Mouse (Mus musculus) urinary bladder, postnatal 10 days (tissue): ENCODE data around the gene Tuba1c.

Experiments used
- DNase-seq: peaks from one replicate; pipeline ENCODE4 v3.0.0; 2022; ENCODE audit warnings: low spot score

Gene Tuba1c

DNA sequence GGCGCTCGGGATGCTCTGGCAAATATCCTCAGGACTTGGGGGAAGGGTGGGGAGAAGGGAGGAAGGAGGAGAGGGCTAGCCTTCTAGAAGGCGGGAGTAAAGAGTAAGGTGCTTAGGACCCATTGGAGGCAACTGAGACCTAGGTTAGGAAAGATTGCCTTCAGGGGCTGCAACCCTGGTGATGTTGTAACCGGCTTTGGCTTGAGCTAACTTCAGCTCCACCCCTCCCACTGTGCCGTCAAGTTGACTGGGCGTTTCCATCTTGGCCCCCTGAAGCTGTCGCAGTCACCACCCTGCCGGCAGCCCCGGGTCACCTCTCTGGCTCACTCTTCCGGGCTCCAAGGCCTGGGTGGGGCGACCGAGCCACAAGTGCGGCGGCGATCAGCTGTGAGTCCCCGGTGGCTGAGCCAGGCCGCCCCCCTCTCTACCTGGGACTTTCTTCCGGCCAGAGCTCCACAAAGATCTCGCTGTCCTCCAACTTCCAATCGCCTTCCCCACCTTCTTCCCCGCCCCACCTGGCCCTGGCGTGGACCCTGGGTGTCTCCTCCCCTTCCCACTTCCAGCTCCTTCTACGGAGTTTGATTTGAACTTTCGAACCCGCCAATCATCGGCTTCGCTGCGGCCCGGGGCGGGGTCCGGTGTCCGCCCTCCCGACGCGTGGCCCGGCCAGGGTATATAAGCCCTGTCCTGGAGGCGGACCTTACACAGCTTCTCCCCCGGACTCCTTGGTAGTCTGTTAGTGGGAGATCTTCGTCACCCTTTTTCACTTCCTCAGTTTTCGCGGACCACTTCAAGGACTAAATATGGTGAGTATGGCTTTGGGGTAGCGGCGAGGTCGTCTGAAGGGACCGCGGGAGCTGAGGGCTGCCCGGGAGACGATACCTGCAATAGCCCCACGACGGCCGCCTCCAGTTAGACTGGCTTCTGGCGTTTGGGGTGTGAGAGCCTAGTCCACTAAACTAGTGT, at the start of gene Tuba1c:
TSS of gene Tuba1c (plus strand) at position 273 of the 966 bp plus-strand sequence.
- DNase-seq = peak; percentile 89

DNA sequence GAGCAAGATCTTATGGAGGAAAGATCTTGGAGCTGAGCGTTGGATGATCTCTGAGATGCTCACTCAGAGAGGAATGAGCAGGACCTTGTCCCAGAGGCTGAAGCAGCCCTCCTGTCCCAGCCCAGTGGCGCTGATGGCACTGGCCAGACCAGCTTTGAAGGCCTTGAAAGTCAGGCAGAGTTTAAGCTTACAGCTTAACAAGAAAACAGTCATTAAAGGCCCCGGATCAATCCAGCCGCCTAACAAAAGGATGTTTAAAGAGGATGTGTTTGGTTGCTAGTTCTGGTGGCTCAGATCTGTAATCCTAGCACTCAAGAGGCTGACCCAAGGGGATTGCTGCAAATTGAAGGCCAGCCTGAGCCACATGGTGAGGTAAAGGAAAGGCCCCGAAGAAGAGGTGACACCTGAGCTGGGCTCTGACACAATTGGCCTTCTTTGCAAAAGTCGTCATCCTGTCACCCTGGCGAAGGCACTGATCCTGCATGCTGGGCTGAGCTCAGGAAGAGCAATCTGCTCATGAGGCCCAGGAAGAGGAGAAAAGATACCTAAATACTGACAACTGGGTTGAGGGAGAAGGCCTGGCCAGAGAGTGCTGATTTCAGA, 49.6 kb upstream of the Tuba1c start:
- DNase-seq = no peak

GRCm38 (mm10) chr15:98982100-98982499, 47.6 kb upstream of the Tuba1c start:
- DNase-seq = no peak

GRCm38 (mm10) chr15:98983431-98984081, 46.1 kb upstream of the Tuba1c start:
- DNase-seq = no peak

DNA sequence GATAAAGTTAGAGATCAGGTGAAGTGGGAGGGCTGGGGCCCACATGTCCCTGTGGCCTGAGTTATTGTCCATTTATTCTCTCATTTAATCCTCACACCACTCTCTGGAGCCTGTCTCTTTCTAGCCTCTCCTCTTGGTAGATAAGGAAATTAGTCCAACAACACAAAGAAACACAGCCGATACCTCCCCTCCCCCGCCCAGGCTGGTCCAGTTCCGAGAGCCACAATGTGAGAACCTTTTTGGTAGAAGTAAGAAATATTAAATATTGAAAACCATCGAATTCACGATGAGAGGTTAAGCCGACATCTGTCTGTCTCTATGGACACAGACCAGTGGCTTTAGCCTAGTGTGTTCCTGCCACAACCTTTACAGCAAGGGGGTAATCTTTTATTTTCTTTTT, 45.0 kb upstream of the Tuba1c start:
- no peak for DNase-seq

DNA sequence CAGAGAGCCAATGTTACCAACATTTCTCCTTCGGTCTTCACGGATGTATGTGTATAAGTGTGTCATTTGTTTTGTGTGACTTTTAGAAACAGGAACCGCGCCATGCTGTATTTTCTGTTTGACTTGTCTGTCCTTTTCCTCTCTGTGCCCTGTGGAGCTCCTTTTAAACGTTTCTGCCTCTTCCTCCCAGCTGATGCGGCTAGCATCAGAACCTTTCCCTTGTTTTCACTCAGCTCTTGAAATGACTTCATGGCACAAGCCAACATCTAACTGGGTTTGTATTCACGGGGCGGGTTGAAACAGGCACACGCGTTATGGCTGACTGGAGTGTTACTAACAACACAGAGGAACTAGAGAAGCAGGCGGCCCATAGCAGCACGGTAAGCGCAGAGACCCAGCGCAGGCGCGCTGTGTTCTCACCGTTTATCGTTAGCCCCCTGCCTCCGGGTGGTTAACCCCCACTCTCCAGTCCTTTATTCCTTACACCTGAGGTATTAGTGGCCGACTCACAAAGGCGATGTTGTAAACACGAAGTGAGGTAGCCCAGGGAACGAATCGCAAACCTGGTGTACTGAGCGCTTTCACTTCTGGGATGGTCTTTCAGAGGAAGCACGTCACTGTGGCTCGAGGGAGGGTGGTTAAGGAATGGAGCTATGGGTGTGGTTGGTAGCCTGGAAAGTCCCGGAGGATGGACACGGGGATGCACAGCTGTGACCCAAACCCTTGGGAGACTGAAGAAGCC, 44.3 kb upstream of the Tuba1c start:
- peak; percentile 38 for DNase-seq

GRCm38 (mm10) chr15:98985982-98986715, 43.5 kb upstream of the Tuba1c start:
- no peak for DNase-seq

GRCm38 (mm10) chr15:98987077-98987630, 42.5 kb upstream of the Tuba1c start:
- DNase-seq = no peak

- DNase-seq = no peak
Observed at GRCm38 (mm10) chr15:98987661-98988181, 42.0 kb upstream of the Tuba1c start.

DNA sequence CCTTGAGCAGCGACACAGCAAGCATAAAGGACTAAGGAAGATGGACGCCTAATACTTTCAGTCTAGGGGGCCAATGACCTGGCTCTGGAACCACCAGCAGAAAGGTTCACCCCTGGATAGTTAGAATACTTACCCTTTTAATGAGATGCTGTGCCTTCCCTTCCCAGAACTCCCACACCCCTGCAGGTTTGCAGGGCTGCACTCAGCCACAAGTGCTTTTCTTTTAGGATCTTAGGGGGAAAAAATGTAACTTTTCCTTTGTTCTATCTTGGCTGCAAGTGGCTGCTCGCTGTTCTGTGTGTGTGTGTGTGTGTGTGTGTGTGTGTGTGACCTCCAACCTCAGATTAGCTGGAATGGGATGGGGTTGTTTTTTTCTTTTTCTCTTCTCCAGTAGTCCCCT, 40.9 kb upstream of the Tuba1c start:
- DNase-seq = no peak

DNA sequence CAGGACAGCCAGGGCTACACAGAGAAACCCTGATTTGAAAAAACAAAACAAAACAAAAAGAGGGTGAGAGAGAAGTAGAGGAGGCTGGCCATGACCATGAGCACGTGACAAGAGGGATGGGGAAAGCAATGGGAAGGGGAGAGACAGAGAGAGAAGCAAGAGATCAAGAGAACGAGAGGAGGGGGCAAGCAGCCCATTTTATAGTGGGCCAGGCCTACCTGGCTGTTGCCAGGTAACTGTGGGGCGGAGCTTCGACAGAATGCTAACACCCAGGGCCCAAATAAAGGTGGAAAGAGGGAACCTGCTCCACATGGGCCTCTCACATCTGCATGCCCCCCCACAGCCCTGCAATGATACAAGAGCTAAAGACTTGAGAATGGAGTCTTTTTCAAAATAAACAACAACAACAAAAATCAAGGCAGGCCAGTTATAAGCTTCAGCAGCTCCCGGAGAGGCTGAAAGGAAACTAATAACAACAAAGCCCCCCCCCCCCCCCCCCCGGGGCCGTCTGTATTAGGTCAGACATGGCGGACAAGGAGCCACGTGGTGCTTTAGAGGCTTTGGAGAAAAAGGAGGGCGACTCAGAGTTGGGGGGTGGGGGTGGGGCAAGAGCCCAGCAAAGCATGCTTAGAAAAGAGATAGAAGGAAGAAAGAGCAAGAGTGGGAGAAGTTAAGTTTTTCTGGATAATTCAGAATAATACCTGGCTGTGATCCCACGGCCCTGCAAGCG, 39.8 kb upstream of the Tuba1c start:
- no peak for DNase-seq

GRCm38 (mm10) chr15:98990669-98991539, 38.8 kb upstream of the Tuba1c start:
- no peak for DNase-seq

- no peak for DNase-seq
Observed at GRCm38 (mm10) chr15:98991540-98992050, 38.1 kb upstream of the Tuba1c start.

- no peak for DNase-seq
Observed at GRCm38 (mm10) chr15:98992086-98992912, 37.4 kb upstream of the Tuba1c start.

GRCm38 (mm10) chr15:98993093-98993793, 36.4 kb upstream of the Tuba1c start:
- peak; percentile 92 for DNase-seq

GRCm38 (mm10) chr15:98993865-98994264, 35.8 kb upstream of the Tuba1c start:
- peak; percentile 60 for DNase-seq

GRCm38 (mm10) chr15:98994957-98995520, 34.7 kb upstream of the Tuba1c start:
- no peak for DNase-seq
